Mouse (Mus musculus) embryonic facial prominence, embryonic 14.5 days (tissue): Measurements from ENCODE around the gene Fahd1. TPM values are rescaled to one million over a fixed set of nuclear protein-coding genes. Genes with fewer than 3 reads are reported as not detected.

ENCODE experiments used
- ATAC-seq: fragments of 200-750 bp; cut with Nextera tagmentation; 2 replicates; pipeline ENCODE4 v1.8.0; 2017; ENCODE audit warnings: low read depth, moderate number of reproducible peaks, moderate TSS enrichment
- DNase-seq: peaks from one replicate; pipeline ENCODE4 v3.0.0-alpha.2; 2015; ENCODE audit warnings: low spot score
- H3K27ac ChIP-seq: fragments of 300-500 bp; sonication (generic); replicated peaks from 2 replicates; pipeline ENCODE4 v1.5.1; 2014; ENCODE audit warnings: low read depth, mild to moderate bottlenecking, low read length, moderate library complexity
- H3K27me3 ChIP-seq: fragments of 300-500 bp; sonication (generic); replicated peaks from 2 replicates; pipeline ENCODE4 v1.6.1; 2014; ENCODE audit warnings: low read length; ENCODE audit not compliant: control insufficient read depth, insufficient read depth
- H3K36me3 ChIP-seq: fragments of 300-500 bp; sonication (generic); 2 replicates; pipeline ENCODE4 v1.6.1; 2014; ENCODE audit warnings: low read length, mixed read lengths; ENCODE audit not compliant: control insufficient read depth, insufficient read depth
- H3K4me1 ChIP-seq: fragments of 300-500 bp; sonication (generic); 2 replicates; pipeline ENCODE4 v1.6.1; 2014; ENCODE audit warnings: antibody characterized with exemption, low read length; ENCODE audit not compliant: control insufficient read depth, insufficient read depth
- H3K4me2 ChIP-seq: fragments of 300-500 bp; sonication (generic); 2 replicates; pipeline ENCODE4 v1.6.1; 2014; ENCODE audit warnings: low read depth, mild to moderate bottlenecking, low read length, moderate library complexity, mixed read lengths
- H3K4me3 ChIP-seq: fragments of 300-500 bp; sonication (generic); 2 replicates; pipeline ENCODE4 v1.5.1; 2014; ENCODE audit warnings: low read depth, mild to moderate bottlenecking, low read length
- H3K9ac ChIP-seq: fragments of 300-500 bp; sonication (generic); 2 replicates; pipeline ENCODE4 v1.6.1; 2014; ENCODE audit warnings: low read depth, mild to moderate bottlenecking, low read length, moderate library complexity, mixed read lengths
- H3K9me3 ChIP-seq: fragments of 300-500 bp; sonication (generic); 2 replicates; pipeline ENCODE4 v1.6.1; 2016; ENCODE audit warnings: low read length; ENCODE audit not compliant: control insufficient read depth
- WGBS: fragments of 180-500 bp; shearing (Covaris S2); extraction: QIAGEN DNeasy Blood & Tissue Kit; methylation state at CpG from one replicate; pipeline ENCODE4 v1.1.7; 2014; 5-methylcytosine and 5-hydroxymethylcytosine counted together
- polyA plus RNA-seq: library from polyadenylated mRNA; unstranded; fragments of >200 nt; fragmentation: Nextera tagmentation; extraction: Ambion mirVana; gene quantifications from 2 replicates; pipeline ENCODE4 v1.2.1, GENCODE M21; 2014

Fahd1 gene
- 16.2 and 20.0 TPM in 2 replicates for polyA plus RNA-seq

DNA sequence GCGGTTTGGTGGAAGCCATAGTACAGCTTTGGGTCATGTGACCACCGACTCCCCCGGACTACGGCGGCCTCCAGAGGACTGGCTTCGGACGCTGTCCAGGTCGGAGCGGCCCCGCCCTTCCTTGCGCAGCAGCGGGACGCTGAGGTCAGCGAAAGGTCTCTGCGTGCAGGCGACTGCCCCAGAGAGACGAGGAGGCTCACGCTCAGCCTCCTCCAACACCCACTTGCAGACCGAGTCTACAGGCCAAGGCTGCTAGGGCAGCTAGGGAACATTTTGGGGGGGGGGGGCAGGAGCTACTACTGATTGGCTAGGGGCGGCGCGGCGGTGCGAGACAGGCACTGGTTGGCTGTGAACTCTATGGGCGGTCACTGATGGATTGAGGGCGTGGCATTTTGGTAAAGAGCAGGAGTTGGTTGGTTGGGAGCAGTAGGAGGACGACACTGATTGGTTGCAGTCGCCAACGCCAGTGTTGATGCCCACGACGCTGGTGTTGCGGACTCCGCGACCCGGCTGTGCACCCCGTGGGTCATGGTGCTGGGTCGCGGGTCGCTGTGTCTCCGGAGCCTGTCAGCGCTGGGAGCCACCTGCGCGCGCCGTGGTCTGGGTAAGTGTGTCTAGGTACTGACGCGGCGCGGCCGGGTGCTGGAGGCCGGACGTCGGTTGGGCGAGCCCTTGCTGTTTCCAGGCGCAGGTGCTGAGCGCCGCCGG, at the start of gene Fahd1:
Gene Fahd1, minus strand, starts transcription at position 300 of the 708 bp plus-strand sequence.
- peaks cover 19% of the 10 kb centered on the region for H3K36me3 ChIP-seq
- H3K9me3 ChIP-seq, result no peaks in the 10 kb centered on the region
- H3K27ac ChIP-seq, result peak within 1 kb of the TSS; percentile 85
- H3K9ac ChIP-seq, result peak within 1 kb of the TSS; percentile 76
- H3K4me1 ChIP-seq, result peaks cover 13% of the 10 kb centered on the region
- H3K4me2 ChIP-seq, result peak within 1 kb of the TSS; percentile 65
- peaks cover 9% of the 10 kb centered on the region; the same call in 1 of the 2 replicates for H3K27me3 ChIP-seq
- peak; percentile 100 for ATAC-seq
- peak; percentile 99 for DNase-seq
- peak within 1 kb of the TSS; percentile 88 for H3K4me3 ChIP-seq
- WGBS, result under 1% methylated on average over 51 of the region's 58 CpGs

DNA sequence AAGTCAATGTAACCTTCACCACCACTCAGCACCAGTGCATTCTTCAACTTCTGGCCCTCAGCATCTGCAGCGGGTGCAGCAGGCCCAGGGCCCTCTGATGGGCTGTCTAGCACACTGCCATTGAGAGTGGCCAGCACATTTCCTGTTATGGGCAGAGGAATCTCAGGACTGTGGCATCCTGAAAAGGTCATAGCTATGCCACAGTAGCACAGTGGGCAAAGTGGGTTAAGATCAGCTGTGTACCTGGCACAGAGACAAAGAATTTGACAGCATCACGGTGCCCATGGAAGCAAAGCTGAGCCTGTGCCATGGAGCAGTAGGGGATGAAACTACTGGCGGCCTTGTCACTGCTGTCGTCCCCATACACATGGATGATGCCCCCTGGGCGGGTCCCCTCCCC, 49.0 kb upstream of the Fahd1 start:
- no peaks in the 10 kb centered on the region for H3K27me3 ChIP-seq
- no peak overlapping the region for H3K9ac ChIP-seq
- H3K27ac ChIP-seq, result no peak overlapping the region
- no peak overlapping the region for H3K4me2 ChIP-seq
- peaks cover 5% of the 10 kb centered on the region for H3K4me1 ChIP-seq
- ATAC-seq (no peak), DNase-seq (no peak)
- H3K4me3 ChIP-seq, result no peak overlapping the region
- 80% methylated on average over 5 of the region's 5 CpGs for WGBS
- H3K9me3 ChIP-seq, result no peaks in the 10 kb centered on the region
- H3K36me3 ChIP-seq, result peaks cover 70% of the 10 kb centered on the region

DNA sequence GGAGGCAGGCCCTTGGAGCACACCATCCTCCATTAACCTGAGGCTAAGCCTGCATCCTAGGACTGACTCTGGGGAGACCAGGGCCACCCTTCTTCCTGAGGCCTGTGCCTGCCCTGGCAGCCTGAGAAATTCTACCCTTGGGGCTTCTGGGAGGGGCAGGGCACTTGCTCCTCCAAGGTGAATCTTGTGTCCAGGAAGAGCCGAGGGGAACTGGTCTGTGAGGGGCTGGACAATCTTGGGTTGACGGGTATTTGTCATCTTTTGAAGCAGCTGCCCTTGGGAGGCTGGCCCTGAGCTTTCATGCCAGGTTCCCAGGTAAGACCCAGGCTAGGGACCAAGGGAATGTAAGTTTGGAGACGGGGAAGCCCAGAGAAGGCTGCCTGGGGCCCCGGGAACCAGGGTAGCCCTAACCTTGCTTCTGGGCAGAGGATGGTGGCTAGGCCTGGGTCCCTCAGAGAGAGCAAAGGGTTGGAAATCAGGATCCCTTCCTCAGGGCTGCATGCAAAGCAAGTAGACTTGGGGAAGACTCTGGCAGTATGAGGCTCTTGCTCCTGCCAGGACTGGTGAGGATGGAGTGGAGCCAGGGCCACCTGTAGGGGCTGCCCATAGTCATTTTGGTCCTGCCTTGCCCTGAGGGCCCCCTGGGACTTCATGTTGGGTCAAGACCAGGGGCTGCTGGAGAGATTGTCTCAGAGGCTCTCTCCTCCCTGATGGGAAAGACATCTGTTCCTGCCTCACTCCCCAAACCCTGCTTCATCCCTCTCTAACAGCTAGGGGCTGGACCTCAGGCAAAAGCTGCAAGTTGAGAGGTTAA, 48.1 kb upstream of the Fahd1 start:
- Histone ChIP-seq H3K4me2 (no peak overlapping the region), H3K4me3 (no peak overlapping the region), H3K27me3 (no peaks in the 10 kb centered on the region), H3K9ac (no peak overlapping the region), H3K27ac (no peak overlapping the region), H3K36me3 (peaks cover 63% of the 10 kb centered on the region), H3K4me1 (peaks cover 10% of the 10 kb centered on the region), H3K9me3 (no peaks in the 10 kb centered on the region)
- ATAC-seq, result no peak
- no peak for DNase-seq
- 79% methylated on average over 4 of the region's 4 CpGs for WGBS

DNA sequence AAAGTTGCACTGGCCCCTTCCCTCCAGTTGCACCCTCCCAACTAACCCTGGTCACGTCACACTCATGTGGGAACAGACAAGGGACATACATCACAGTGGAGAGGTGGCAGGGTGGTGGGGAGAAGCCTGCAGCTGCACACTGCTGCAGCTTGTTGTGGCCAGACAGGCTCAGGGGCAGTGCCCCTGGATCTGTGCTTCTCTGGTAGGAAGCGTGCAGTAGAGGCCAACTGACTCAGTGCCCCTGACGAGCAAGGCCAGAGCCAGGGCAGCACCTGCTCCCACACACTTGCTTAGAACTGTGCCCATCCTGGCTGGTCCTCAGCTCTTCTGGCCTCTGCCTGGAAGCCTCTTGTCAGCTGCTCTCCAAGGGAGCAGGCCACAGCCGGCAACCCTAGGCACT, 47.4 kb upstream of the Fahd1 start:
- ATAC-seq (no peak), DNase-seq (no peak)
- WGBS, result 73% methylated on average over 4 of the region's 4 CpGs
- no peaks in the 10 kb centered on the region for H3K27me3 ChIP-seq
- peaks cover 63% of the 10 kb centered on the region for H3K36me3 ChIP-seq
- no peak overlapping the region for H3K27ac ChIP-seq
- no peaks in the 10 kb centered on the region for H3K9me3 ChIP-seq
- peaks cover 10% of the 10 kb centered on the region for H3K4me1 ChIP-seq
- peak overlapping the region; percentile 90; the same call in 1 of the 2 replicates for H3K9ac ChIP-seq
- no peak overlapping the region; the same call in 1 of the 2 replicates for H3K4me3 ChIP-seq
- H3K4me2 ChIP-seq, result no peak overlapping the region

DNA sequence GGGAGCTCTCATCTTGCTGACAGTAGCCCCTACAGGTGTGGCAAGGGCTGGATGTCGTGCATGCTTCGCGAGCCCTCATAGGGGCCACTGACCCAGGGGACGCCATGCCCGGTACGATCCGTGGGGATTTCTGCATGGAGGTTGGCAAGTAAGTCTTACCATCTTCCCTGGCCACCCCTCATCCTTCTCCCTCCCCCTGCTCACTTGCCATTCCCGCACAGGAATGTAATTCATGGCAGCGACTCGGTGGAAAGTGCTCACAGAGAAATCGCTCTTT, 46.8 kb upstream of the Fahd1 start:
- no peaks in the 10 kb centered on the region for H3K9me3 ChIP-seq
- DNase-seq (no peak), ATAC-seq (no peak)
- peak overlapping the region; percentile 83 for H3K4me3 ChIP-seq
- H3K27ac ChIP-seq, result no peak overlapping the region
- H3K36me3 ChIP-seq, result peaks cover 63% of the 10 kb centered on the region
- WGBS, result 49% methylated on average over 8 of the region's 11 CpGs
- H3K4me2 ChIP-seq, result peak overlapping the region; percentile 90
- H3K27me3 ChIP-seq, result no peaks in the 10 kb centered on the region
- H3K9ac ChIP-seq, result peak overlapping the region; percentile 90
- peaks cover 10% of the 10 kb centered on the region for H3K4me1 ChIP-seq

DNA sequence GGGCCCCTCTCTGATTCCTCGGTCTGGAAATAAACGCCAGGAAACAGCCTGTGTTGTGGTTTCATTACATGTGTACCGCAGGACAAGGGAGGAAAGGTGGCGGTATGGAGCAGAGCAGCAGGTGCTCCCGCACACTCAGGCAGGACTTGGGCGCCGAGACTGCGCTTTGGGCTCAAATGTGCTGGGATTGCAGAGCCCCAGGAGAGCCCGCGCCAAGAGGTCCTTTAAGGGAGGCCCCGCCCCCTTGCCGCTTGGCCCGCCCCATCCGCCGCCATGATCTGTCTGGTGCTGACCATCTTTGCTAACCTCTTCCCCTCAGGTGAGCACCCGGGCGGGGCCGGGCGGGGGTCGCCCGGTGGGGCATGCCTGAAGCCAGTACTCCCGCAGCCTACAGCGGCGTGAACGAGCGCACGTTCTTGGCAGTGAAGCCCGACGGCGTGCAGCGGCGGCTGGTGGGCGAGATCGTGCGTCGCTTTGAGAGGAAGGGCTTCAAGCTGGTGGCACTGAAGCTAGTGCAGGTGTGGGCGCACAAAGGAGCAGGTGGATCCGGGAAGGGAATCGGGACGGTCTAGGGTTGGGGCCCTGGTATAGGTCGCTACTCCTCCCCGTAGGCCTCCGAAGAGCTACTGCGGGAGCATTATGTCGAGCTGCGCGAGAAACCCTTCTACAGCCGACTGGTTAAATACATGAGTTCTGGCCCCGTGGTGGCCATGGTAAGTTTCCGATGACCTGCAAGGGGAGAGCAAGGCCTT, 46.3 kb upstream of the Fahd1 start, which contains the start of gene Nme3:
Gene Nme3, plus strand, starts transcription at position 260 of the 752 bp plus-strand sequence.
- ATAC-seq (peak; percentile 65), DNase-seq (peak; percentile 85)
- Histone ChIP-seq H3K4me2 (peak within 1 kb of the TSS; percentile 90), H3K27ac (peak within 1 kb of the TSS; percentile 76), H3K36me3 (peaks cover 62% of the 10 kb centered on the region), H3K9ac (peak within 1 kb of the TSS; percentile 90), H3K4me1 (peaks cover 10% of the 10 kb centered on the region), H3K4me3 (peak within 1 kb of the TSS; percentile 83), H3K9me3 (no peaks in the 10 kb centered on the region), H3K27me3 (no peaks in the 10 kb centered on the region)
- WGBS, result under 1% methylated on average over 42 of the region's 50 CpGs

DNA sequence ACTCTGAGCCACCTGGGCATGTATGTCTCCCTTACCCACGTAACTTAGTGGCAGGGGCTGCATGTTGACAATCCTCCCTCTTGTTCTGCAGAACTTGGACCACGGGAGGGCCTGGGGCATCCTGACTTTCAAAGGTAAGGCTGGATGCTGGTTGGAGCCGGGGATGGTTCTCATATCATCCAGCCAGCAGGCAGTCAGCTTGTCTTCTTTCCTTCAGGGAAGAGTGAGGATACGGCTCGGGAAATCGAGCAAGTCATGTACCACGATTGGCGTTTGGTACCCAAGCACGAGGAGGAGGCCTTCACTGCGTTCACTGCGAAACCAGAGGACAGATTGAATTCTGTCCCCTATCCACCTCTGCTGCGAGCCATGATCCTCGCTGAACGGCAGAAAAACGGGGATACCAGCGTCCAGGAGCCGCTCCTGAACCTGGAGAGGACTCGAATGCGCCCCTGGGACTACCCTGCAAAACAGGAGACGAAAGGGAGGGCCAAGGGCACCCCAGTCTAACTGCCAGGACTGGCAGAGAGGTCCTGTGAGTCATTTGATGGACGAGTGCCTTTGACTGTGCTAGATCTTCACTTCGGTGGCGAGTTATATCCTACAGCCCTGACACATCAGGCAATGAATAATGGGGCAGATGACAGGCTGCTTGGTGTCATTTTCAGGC, 45.5 kb upstream of the Fahd1 start:
- WGBS, result 7% methylated on average over 23 of the region's 23 CpGs
- Histone ChIP-seq H3K9me3 (no peaks in the 10 kb centered on the region), H3K27ac (peak overlapping the region; percentile 76), H3K4me2 (peak overlapping the region; percentile 90), H3K4me1 (peaks cover 10% of the 10 kb centered on the region), H3K27me3 (no peaks in the 10 kb centered on the region), H3K36me3 (peaks cover 62% of the 10 kb centered on the region), H3K4me3 (peak overlapping the region; percentile 83), H3K9ac (peak overlapping the region; percentile 90)
- no peak for ATAC-seq
- no peak for DNase-seq

DNA sequence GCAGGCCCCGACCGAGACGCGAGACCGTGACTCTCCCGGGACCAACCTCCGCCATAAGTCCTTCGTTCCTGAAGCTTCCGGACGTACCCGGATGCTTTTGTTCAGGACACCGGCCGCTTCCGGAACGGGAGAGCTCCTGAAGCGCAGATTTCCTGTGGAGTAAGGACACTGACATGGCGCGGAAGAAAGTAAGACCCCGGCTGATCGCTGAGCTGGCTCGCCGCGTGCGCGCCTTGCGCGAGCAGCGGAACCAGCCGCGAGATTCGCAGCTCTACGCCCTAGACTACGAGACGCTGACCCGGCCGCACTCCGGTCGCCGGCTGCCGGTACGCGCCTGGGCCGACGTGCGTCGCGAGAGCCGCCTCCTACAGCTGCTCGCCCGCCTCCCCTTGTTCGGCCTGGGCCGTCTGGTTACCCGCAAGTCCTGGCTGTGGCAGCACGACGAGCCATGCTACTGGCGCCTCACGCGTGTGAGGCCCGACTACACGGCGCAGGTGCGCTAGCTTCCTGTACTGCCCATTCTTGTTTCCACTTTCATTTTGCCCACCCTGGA, 44.9 kb upstream of the Fahd1 start, which contains the start of the genes Eme2 and Mrps34:
Gene Eme2, minus strand, starts transcription at position 93 of the 553 bp plus-strand sequence.
Gene Mrps34, plus strand, starts transcription at position 122 of the 553 bp plus-strand sequence.
- Histone ChIP-seq H3K27ac (peak within 1 kb of the TSS; percentile 76), H3K4me3 (peak within 1 kb of the TSS; percentile 83), H3K36me3 (peaks cover 62% of the 10 kb centered on the region), H3K9me3 (no peaks in the 10 kb centered on the region), H3K27me3 (no peaks in the 10 kb centered on the region), H3K4me1 (peaks cover 10% of the 10 kb centered on the region), H3K9ac (peak within 1 kb of the TSS; percentile 90), H3K4me2 (peak within 1 kb of the TSS; percentile 90)
- DNase-seq (peak; percentile 93), ATAC-seq (peak; percentile 64)
- under 1% methylated on average over 32 of the region's 62 CpGs for WGBS
